Mouse (Mus musculus) forebrain, embryonic 13.5 days (tissue): ENCODE results near the gene Gm20517. TPM values are rescaled to one million over a fixed set of nuclear protein-coding genes. Genes with fewer than 3 reads are reported as not detected.

ENCODE experiments used
- ATAC-seq: fragments of 200-750 bp; cut with Nextera tagmentation; 2 replicates; pipeline ENCODE4 v1.8.0; 2017
- H3K27ac ChIP-seq: fragments of 300-500 bp; sonication (generic); 2 replicates; pipeline ENCODE4 v1.5.1; 2015; ENCODE audit warnings: inconsistent platforms, mild to moderate bottlenecking, moderate library complexity
- H3K27me3 ChIP-seq: fragments of 300-500 bp; sonication (generic); 2 replicates; pipeline ENCODE4 v1.6.1; 2015; ENCODE audit warnings: mild to moderate bottlenecking, inconsistent platforms
- H3K36me3 ChIP-seq: fragments of 300-500 bp; sonication (generic); 2 replicates; pipeline ENCODE4 v1.6.1; 2015; ENCODE audit warnings: mild to moderate bottlenecking, inconsistent platforms; ENCODE audit not compliant: poor library complexity, severe bottlenecking
- H3K4me1 ChIP-seq: fragments of 300-500 bp; sonication (generic); 2 replicates; pipeline ENCODE4 v1.6.1; 2015; ENCODE audit warnings: inconsistent platforms
- H3K4me2 ChIP-seq: fragments of 300-500 bp; sonication (generic); 2 replicates; pipeline ENCODE4 v1.6.1; 2015; ENCODE audit warnings: inconsistent platforms, mild to moderate bottlenecking, moderate library complexity
- H3K4me3 ChIP-seq: fragments of 300-500 bp; sonication (generic); 2 replicates; pipeline ENCODE4 v1.5.1; 2015; ENCODE audit warnings: mild to moderate bottlenecking, inconsistent platforms
- H3K9ac ChIP-seq: fragments of 300-500 bp; sonication (generic); 2 replicates; pipeline ENCODE4 v1.6.1; 2015; ENCODE audit warnings: mild to moderate bottlenecking, inconsistent platforms
- H3K9me3 ChIP-seq: fragments of 300-500 bp; sonication (generic); replicated peaks from 2 replicates; pipeline ENCODE4 v1.6.1; 2016; ENCODE audit warnings: inconsistent platforms
- WGBS: fragments of 180-500 bp; shearing (Covaris S2); methylation state at CpG from one replicate; pipeline ENCODE4 v1.1.7; 2015; 5-methylcytosine and 5-hydroxymethylcytosine counted together
- polyA plus RNA-seq: library from polyadenylated mRNA; unstranded; fragments of >200 nt; fragmentation: Nextera tagmentation; extraction: Ambion mirVana; gene quantifications from 2 replicates; pipeline ENCODE4 v1.2.1, GENCODE M21; 2015

Gene Gm20517
- polyA plus RNA-seq, 1 experiment from 2014 or later, result 1.7 TPM

DNA sequence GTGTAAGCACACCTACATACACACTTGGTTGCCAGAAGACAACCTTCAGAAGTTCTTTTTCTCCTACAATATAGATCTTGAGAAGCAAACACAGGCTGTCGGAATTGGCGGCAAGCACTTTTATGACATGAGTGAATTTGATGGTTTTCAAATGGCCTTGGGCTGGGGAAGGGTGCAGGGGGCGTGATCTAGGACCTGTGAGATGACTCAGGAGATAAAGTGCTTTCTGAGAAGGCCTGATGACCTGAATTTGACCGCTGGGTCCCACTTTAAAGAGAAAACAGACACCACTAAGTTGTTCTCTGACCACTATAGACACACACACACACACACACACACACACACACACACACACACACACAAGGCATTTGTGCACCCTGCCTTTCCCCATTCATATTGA is 30.4 kb upstream of the Gm20517 start:
- Histone ChIP-seq H3K4me1 (no peaks in the 10 kb centered on the region), H3K4me3 (no peak overlapping the region), H3K36me3 (no peaks in the 10 kb centered on the region), H3K27ac (no peak overlapping the region), H3K9me3 (no peaks in the 10 kb centered on the region), H3K27me3 (no peaks in the 10 kb centered on the region), H3K4me2 (no peak overlapping the region), H3K9ac (no peak overlapping the region)
- 85% methylated on average over 4 of the region's 4 CpGs for WGBS
- no peak for ATAC-seq

DNA sequence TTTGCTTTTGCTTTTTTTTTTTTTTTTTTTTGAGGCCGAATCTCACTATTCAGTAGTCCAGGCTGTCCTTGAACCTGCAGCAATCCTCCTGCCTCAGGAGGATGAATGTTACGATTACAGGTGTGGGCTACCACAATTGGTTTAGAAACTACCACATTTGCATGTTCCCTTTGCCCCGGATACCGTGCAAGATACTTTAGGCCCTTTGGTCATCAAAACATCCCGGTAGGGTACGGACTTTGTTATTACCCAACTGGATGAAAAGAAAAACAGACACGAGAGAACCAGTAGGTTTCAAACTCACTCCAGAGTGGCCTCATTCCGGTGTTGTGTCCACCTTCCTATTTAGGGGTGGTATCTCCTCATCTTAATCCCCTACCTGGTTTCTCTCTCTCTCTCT is 22.9 kb upstream of the Gm20517 start:
- Histone ChIP-seq H3K27me3 (no peaks in the 10 kb centered on the region), H3K4me2 (no peak overlapping the region), H3K4me3 (no peak overlapping the region), H3K4me1 (0 out of 2 replicates have a peak, but pooled peaks cover 4% of the 10 kb centered on the region), H3K36me3 (no peaks in the 10 kb centered on the region), H3K27ac (no peak overlapping the region), H3K9me3 (no peaks in the 10 kb centered on the region), H3K9ac (no peak overlapping the region)
- 85% methylated on average over 8 of the region's 8 CpGs for WGBS
- no peak for ATAC-seq

DNA sequence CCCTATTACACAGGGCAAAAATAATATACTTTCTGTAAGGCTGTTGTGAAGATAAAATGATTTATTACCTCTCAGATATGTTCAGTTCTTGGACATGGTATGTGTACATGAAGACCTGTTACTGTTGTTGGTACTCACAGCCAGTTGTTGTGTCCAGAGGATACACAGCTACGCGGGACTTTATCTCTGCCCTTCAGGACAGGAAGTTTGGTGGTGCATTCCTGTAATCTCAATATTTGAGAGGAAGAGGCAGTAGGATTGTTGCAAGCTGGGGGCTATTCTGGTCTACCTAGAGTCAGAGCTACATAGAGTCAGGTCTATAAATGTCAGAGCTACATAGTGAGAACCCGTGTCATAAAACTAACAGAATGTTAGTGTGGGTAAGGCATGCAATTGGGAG is 20.3 kb upstream of the Gm20517 start:
- Histone ChIP-seq H3K9me3 (no peaks in the 10 kb centered on the region), H3K4me1 (peaks cover 27% of the 10 kb centered on the region), H3K27me3 (no peaks in the 10 kb centered on the region), H3K4me3 (no peak overlapping the region), H3K9ac (no peak overlapping the region), H3K36me3 (no peaks in the 10 kb centered on the region), H3K4me2 (no peak overlapping the region), H3K27ac (no peak overlapping the region)
- ATAC-seq, result no peak
- WGBS, result 92% methylated on average over 3 of the region's 3 CpGs

DNA sequence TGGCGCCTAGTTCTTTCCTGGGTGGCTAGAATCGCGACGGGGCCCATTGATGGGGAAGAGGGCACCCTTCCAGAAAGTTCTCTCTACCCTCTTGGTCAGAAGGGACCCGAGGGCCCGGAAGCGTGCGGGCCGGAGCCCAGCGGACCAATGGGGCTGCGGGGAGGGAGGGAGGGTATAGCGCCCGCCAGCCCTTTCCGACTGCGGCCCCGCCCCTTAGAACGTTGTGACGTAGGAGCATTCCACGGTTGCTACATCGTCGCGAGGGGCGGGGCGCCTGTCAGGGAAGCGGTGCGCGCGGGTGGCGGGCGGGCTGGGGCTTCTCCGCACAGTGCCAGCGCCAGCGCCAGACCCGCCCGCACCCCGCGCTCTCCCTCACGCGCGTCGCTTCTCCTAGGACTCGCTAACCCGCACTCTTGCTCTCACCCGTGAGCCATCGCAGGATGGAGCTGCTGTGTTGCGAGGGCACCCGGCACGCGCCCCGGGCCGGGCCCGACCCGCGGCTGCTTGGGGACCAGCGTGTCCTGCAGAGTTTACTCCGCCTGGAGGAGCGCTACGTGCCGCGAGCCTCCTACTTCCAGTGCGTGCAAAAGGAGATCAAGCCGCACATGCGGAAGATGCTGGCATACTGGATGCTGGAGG is 18.1 kb upstream of the Gm20517 start:
- peak overlapping the region; percentile 78 for H3K9ac ChIP-seq
- H3K4me1 ChIP-seq, result peaks cover 46% of the 10 kb centered on the region
- peak overlapping the region; percentile 90 for H3K27ac ChIP-seq
- H3K27me3 ChIP-seq, result no peaks in the 10 kb centered on the region
- peak overlapping the region; percentile 73 for H3K4me3 ChIP-seq
- ATAC-seq, result peak; percentile 93
- WGBS, result 1% methylated on average over 62 of the region's 63 CpGs
- peaks cover 2% of the 10 kb centered on the region; the same call in 1 of the 2 replicates for H3K36me3 ChIP-seq
- peak overlapping the region; percentile 97 for H3K4me2 ChIP-seq
- no peaks in the 10 kb centered on the region for H3K9me3 ChIP-seq

DNA sequence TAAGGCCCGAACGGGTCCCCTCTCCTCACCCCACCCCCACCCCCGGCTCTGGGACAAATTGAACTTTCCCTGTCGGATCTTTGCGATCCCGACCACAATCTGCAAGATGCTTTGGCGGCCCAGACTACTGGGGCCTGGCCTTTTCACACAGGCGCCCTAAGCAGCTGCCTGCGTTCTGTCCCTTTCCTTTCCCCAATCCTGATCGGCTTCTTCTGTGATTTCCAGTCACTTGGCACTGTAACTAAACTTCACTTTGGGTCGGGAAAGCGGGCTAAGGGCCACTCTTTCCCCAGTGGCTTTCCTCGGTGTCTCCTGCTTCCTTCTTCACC is 17.6 kb upstream of the Gm20517 start:
- H3K4me2 ChIP-seq, result peak overlapping the region; percentile 97
- peaks cover 7% of the 10 kb centered on the region for H3K36me3 ChIP-seq
- no peaks in the 10 kb centered on the region for H3K9me3 ChIP-seq
- H3K4me1 ChIP-seq, result peaks cover 46% of the 10 kb centered on the region
- no peak for ATAC-seq
- peak overlapping the region; percentile 90 for H3K27ac ChIP-seq
- H3K27me3 ChIP-seq, result no peaks in the 10 kb centered on the region
- H3K4me3 ChIP-seq, result peak overlapping the region; percentile 73
- WGBS, result 0% methylated on average over 13 of the region's 13 CpGs
- peak overlapping the region; percentile 78 for H3K9ac ChIP-seq

DNA sequence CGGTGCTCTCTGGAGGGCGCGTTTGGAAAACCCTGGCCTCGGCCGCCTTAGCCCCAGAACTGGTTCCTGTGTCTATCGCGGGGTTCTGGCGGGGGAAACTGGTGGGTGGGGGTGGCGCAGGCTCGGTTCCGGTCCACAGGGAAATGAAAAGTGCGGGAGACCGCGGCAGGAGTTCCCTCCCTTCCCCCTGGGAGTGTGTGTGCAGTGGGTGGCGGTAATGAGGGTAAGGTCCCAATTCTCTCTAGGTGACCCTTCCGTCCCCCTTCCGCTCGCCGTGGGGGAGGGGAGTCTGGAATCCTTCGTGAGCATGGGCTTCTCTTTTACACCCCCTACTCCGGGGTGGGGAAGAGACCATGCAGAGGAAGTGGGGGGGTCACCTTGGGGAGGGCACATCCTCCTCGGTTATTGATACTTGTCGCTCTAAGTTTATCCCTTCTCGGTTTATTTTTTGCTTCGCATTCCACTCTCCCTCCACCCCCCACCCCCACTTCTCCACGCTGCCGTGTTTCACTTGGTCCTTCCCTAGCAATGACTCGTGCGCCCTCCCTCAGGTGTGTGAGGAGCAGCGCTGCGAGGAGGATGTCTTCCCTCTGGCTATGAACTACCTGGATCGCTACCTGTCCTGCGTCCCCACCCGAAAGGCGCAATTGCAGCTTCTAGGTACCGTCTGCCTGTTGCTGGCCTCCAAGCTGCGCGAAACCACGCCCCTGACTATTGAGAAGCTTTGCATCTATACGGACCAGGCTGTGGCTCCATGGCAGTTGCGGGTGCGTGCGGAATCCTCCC is 17.0 kb upstream of the Gm20517 start:
- peak overlapping the region; percentile 73 for H3K4me3 ChIP-seq
- H3K4me2 ChIP-seq, result peak overlapping the region; percentile 97
- no peak for ATAC-seq
- under 1% methylated on average over 38 of the region's 43 CpGs for WGBS
- H3K9ac ChIP-seq, result peak overlapping the region; percentile 78
- peak overlapping the region; percentile 90 for H3K27ac ChIP-seq
- peaks cover 13% of the 10 kb centered on the region for H3K36me3 ChIP-seq
- H3K9me3 ChIP-seq, result no peaks in the 10 kb centered on the region
- no peaks in the 10 kb centered on the region for H3K27me3 ChIP-seq
- peaks cover 46% of the 10 kb centered on the region for H3K4me1 ChIP-seq

DNA sequence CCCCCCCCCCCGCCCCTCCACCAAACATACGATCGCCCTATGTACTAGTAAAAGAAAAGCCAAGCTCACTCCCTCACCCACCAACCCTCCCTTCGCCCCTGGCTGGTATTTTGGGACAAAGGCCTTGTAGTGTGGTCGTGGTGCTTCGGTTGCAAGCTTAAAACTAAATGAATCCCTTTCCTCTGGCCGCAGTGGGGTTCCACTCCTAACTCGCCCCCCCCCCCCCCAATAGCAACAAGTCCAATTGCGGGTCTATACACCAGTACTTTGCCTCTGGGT is 16.5 kb upstream of the Gm20517 start:
- Histone ChIP-seq H3K4me3 (peak overlapping the region; percentile 73), H3K27ac (peak overlapping the region; percentile 90), H3K9ac (peak overlapping the region; percentile 78), H3K4me2 (peak overlapping the region; percentile 97), H3K36me3 (peaks cover 18% of the 10 kb centered on the region), H3K9me3 (no peaks in the 10 kb centered on the region), H3K27me3 (no peaks in the 10 kb centered on the region), H3K4me1 (peaks cover 46% of the 10 kb centered on the region)
- WGBS, result 0% methylated on average over 8 of the region's 9 CpGs
- ATAC-seq, result no peak

DNA sequence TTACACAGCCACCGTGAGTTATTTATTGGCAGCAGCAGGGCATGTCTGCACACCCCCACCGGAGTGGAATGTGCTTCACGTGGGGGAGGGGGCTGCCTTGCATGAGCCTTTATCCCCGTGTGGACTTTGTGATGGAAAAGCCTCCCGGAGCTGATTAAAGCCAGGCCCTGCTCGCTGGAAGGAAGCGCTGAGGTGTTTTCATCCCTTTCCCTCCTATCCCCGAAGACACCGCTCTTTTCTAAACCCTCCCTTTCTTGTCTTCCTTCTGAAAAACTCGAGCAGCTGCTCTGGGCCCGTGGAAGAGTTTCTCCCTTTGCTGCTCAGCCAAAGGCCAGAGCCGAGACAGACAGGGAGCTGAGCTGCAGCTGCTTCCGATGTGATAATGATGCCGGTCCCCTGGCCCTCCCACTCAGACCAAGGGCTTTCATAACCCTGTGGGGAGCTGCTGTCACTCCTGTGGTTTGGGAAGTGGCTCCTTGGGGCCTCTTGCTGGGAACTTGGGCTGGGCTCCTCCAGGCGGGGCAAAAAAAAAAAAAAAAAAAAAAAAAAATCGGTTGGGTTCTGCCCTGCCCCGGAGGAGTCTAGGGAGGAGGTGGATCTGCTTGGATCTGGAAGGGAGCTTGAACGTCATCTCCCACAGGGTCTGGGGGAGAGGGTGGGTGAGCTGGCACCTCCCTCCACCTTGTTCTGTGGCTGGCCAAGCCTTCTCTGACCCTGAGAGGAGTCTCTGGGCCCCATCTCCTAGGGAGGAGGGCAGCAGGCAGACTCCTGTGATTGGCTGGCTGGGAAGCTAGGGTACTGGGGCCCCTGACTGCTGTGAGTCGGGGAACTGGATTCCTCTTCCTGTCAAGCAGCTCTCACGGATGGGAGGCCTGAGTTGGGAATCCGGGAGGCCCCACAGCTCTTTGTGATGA is 15.9 kb upstream of the Gm20517 start:
- Histone ChIP-seq H3K9me3 (no peaks in the 10 kb centered on the region), H3K36me3 (peaks cover 24% of the 10 kb centered on the region), H3K4me3 (peak overlapping the region; percentile 73), H3K27me3 (no peaks in the 10 kb centered on the region), H3K4me1 (peaks cover 46% of the 10 kb centered on the region), H3K9ac (peak overlapping the region; percentile 78), H3K27ac (peak overlapping the region; percentile 90), H3K4me2 (peak overlapping the region; percentile 97)
- ATAC-seq, result no peak
- WGBS, result under 1% methylated on average over 21 of the region's 21 CpGs

DNA sequence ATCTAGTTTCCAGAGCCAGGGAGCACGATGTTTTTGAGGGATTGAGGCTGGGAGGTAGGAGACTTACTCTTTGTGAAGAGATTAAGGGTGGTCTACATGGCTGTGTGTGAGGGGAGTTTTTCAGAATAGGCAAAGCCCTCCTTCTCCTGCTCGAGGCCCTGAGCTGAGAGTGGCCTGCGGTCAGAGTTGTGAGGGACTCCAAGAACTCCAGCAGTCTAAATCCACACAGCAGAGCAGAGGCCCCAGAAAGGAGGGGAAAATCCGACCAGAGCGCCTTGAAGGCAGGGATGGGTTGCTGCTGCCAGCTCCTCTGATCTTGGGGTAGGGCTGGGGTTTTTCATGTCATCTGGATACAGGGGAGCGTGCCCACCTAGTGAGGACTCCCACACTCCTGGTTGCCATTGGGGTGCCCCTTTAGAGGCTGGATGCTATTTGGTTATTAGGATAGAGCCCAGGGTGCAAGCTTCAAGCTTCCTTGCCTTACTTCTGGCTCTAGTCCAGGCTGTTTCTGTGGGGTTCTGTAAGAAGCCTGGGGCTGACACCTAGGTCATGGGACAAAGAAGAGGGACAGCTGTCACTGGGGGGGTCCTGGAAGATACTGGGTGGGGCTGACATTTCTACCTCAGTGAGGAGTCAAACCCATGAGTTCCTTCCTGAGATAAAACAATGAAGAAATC is 15.1 kb upstream of the Gm20517 start:
- Histone ChIP-seq H3K9ac (peak overlapping the region; percentile 78), H3K9me3 (no peaks in the 10 kb centered on the region), H3K4me2 (peak overlapping the region; percentile 97), H3K4me3 (peak overlapping the region; percentile 73), H3K27me3 (no peaks in the 10 kb centered on the region), H3K36me3 (peaks cover 32% of the 10 kb centered on the region), H3K27ac (peak overlapping the region; percentile 90), H3K4me1 (peaks cover 46% of the 10 kb centered on the region)
- 14% methylated on average over 6 of the region's 6 CpGs for WGBS
- no peak for ATAC-seq

DNA sequence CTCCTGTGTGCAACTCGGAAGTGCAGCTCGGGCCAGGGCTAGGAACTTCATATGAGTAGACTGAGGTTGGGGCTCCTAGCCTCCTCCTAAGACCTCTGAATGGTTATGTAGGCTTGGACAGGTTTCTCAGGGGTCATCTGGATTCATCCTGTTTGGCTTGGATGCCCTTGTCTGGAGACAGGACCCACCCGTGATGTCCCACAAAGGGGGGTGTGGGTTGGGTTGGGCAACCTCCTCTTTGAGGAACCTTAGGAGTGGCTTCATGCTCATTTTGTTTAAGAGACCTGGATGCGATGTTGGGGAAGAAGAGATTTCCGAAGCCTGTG is 14.6 kb upstream of the Gm20517 start:
- Histone ChIP-seq H3K4me1 (peaks cover 46% of the 10 kb centered on the region), H3K27me3 (no peaks in the 10 kb centered on the region), H3K4me3 (0 out of 2 replicates have a peak overlapping the region, but pooled peaks have one; percentile 73), H3K36me3 (peaks cover 37% of the 10 kb centered on the region), H3K27ac (peak overlapping the region; percentile 90), H3K4me2 (peak overlapping the region; percentile 97), H3K9me3 (no peaks in the 10 kb centered on the region), H3K9ac (peak overlapping the region; percentile 78; the same call in 1 of the 2 replicates)
- ATAC-seq, result no peak
- whole genome bisulfite sequencing, result 51% methylated on average over 5 of the region's 5 CpGs

DNA sequence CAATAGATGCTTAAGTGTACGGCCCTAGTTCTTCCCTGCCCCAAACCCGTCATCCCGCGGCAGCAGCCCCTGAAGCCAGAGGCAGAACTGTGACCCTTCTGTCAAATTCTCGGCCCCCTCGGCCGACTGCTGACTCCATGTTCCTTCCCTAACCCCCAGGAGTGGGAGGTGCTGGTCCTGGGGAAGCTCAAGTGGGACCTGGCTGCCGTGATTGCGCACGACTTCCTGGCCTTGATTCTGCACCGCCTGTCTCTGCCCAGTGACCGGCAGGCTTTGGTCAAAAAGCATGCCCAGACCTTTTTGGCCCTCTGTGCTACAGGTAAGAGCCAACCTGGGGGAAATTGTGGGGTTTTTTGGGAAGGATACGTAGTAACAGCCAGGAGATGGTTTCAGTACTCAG is 14.1 kb upstream of the Gm20517 start:
- 62% methylated on average over 13 of the region's 13 CpGs for WGBS
- no peak for ATAC-seq
- H3K36me3 ChIP-seq, result peaks cover 42% of the 10 kb centered on the region
- no peaks in the 10 kb centered on the region for H3K9me3 ChIP-seq
- H3K27me3 ChIP-seq, result no peaks in the 10 kb centered on the region
- no peak overlapping the region for H3K4me3 ChIP-seq
- peak overlapping the region; percentile 97; the same call in 1 of the 2 replicates for H3K4me2 ChIP-seq
- H3K9ac ChIP-seq, result 0 out of 2 replicates have a peak overlapping the region, but pooled peaks have one; percentile 78
- H3K27ac ChIP-seq, result peak overlapping the region; percentile 21; the same call in 1 of the 2 replicates
- peaks cover 46% of the 10 kb centered on the region for H3K4me1 ChIP-seq
